Mouse (Mus musculus) CD4-positive naive resting alpha-beta T cell, adult 76 days (primary cell): ENCODE measurements around the gene Usp10. TPM values are rescaled to one million over a fixed set of nuclear protein-coding genes. Genes with fewer than 3 reads are reported as not detected.

ENCODE experiments used
- total RNA-seq: library from RNA; stranded (reverse); gene quantifications from one replicate; pipeline ENCODE4 v1.2.4, GENCODE M21; 2023

Usp10 gene
- 164 TPM for total RNA-seq

DNA sequence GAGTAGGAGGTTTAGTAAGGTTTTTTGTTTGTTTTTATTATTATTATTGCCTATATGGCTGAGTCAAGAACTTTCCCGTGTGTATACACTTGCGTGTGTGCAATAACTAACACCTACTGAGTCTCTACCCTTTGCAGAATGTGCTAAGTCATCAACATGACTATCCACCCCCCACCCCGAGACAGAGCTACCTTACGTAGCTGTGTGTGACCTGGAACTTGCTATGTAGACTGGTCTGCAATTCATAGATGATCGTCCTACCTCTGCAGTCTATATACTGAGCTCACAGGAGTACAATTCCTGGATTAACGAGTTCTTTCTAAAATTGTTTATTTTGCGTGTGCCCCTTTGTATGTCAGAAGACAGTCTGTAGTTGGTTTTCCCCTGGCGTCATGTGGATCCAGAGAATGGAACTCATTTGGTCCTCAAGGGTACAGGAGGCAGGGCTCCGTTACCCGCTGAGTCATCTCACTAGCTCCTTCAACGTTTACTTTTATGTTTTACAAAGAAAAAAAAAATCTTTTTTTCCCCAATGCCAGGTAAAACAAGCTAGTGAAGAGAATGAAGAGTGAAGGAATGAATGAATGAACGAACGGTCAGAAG, at the start of gene Usp10:
Gene Usp10, plus strand, starts transcription at position 417 of the 603 bp plus-strand sequence.

DNA sequence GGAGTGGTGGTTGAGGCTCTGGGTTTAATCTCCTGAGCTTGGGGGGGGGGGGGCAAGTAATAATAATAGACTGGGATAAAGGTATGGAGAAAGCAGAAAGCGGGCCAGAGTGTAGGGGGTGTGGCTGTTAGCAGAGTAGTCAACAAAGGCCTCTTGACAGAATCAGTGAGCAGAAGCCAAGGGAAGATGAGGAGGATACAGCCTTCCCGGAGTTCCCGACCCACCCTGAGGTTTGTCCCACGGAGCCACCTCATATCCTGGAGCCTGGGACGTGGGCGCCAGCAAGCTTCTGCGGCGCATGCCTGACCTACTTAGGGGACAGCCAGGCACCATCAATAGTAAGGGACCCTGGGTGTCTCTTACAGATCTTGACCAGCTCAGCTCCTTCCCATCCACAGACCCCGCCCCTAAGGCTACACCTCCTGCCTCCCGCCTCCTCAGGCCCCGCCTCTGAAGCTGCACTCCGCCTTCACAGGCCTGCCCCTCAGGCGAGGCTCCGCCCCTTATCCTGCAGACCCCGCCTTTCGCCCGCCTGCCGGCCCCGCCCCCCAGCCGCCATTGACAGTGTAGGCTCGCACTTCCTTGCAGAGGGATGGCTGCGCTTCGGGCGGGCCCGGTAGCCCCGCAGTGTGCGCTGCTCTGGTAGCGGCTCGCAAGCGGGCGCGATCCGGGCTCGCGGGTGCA, 48.3 kb upstream of the Usp10 start, which contains the start of gene Klhl36:
Gene Klhl36, plus strand, starts transcription at position 561 of the 684 bp plus-strand sequence.

DNA sequence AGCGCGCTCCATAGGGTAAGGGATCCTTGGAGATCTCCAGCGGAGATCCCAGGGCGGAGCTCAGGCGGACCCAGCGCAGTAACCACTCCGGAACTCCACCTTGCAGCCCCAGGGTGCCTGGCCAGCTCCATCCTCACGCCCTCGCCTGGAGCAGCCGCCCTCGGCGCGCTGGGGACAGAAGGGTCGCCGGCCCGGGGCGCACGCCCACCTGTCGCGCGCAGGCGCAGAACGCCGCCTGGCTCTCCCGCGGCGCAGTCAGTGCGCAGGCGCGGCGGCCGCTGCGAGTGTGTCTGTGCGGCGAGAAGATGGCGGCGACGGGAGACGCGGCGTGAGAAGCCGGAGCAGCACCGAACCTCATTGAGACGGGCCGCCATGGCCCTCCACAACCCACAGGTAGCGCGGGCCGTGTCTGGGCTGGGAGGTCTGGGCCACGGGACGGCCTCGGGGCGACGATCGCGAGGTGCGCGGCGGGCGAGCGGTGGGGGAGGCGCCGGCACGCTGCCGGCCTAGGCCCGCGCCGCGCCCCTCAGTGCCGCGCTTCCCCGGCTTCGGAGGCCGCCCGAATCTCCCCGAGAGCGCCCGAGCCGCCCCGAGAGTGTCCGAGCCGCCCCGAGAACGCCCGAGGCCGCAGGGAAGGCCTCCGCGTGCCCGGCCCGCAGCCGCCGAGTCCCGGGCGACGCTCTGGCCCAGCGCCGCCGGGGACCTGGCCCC, 542 bp downstream of the Usp10 start, which contains the start of gene Gm20388:
Gene Gm20388, plus strand, starts transcription at position 295 of the 711 bp plus-strand sequence.

DNA sequence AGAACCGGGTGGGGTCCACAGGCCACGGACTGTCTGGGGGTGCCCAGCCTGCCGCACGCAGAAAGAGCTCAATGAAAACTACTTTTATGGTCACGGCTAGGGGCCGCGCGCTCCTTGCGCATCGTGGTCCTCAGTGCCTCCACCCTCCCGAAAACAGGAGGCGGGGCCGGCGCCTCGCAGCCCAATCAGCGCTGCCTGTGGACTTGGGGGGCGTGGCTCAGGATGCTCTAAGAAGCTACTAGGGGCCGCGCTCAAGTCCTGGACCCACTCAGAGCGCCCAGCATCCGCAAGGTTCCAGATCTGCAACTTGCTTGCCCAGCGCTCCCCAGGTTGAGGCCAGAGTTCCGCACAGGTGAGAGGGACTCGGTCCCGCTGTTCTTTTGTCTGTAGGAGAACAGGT, 82.1 kb downstream of the Usp10 start, which contains the start of gene Crispld2:
Gene Crispld2, plus strand, starts transcription at position 190 of the 400 bp plus-strand sequence.

Other genes starting within 250 kb of the Usp10 start
- not detected for gene Wfdc1, start 244.0 kb upstream of the Usp10 start, total RNA-seq
- gene Atp2c2, start 210.4 kb upstream of the Usp10 start, total RNA-seq, result not detected
- 3.6 TPM for gene Tldc1, start 131.9 kb upstream of the Usp10 start, total RNA-seq
- gene Cotl1, start 69.8 kb upstream of the Usp10 start, total RNA-seq, result 510 TPM
- gene Klhl36, start 48.1 kb upstream of the Usp10 start, total RNA-seq, result 10.9 TPM
- gene Gm20388, start 481 bp downstream of the Usp10 start, total RNA-seq, result 1.8 TPM
- gene Crispld2, start 82.1 kb downstream of the Usp10 start, total RNA-seq, result not detected
- 43.0 TPM for gene Zdhhc7, start 191.1 kb downstream of the Usp10 start, total RNA-seq
- 1.7 TPM for gene 6430548M08Rik, start 203.8 kb downstream of the Usp10 start, total RNA-seq